Mouse (Mus musculus) regulatory T cell (primary cell): ENCODE measurements around the gene Trrap.

Experiments
- in situ Hi-C: fragments of 300-600 bp; cut with MboI, MseI; formaldehyde crosslinking; loops from one replicate; pipeline ENCODE4 v1.15.1; 2025; ENCODE audit warnings: high pct_unique_total_duplicates

The Trrap gene

DNA sequence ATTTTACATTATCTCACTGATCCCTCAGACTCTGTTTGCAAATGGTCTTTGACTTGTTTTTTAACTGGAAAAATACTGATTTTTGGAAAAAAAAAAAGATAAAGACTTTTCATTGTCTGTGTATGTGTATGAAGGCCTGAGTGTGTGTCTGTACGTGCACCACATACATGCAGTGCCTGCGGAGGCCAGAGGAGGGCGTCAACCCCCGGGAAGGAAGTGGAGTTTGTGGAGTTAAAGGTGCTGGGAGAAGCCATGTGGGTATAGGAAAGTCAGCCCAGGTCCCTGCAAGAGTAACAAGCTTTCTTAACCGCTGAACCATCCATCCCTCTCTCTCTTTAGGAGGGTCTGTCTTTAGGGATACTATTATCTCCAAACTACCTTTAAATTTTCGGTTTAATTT, 5.7 kb downstream of the Trrap start:
- in situ Hi-C loops: no loop called here

DNA sequence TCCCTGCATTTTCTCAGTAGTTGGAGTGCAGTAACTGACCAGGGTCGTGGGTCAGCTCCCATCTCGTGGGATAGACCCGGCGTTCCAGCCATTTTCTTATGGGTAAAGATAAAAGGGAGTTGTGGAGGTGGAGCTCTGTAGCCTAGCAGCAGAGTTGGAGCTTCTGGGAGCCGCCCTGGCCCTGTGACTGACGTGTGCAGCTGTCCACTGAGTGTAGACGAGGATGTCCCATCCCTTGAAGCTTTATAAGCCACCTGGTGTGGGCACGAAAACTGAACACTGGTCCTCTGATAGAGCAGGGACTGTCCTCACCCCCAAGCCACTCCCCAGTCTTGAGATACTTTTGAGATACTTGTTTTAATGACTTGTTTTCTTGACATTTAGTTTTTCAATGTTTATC, 13.1 kb downstream of the Trrap start:
- in situ Hi-C loops: loop anchor here (10.0 kb wide), 1 partner anchor 314 kb away; no protein-coding TSS in a partner anchor

DNA sequence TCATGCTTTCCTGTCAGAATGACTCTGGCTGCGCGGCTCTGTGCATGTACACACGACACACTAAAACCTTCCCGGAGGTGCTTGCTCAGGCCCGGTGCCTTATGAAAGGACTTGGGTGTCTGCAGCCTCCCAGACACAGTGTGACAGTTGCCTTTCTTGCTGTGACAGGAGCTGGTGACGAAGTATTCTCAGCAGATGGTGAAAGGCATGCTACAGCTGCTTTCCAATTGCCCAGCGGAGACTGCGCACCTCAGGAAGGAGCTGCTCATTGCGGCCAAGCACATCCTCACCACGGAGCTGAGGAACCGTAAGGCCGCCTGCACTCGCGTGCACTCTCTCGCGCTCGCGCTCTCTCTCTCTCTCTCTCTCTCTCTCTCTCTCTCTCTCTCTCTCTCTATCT, 18.9 kb downstream of the Trrap start:
- in situ Hi-C loops: loop anchor here (10.0 kb wide), 1 partner anchor 308 kb away; no protein-coding TSS in a partner anchor

DNA sequence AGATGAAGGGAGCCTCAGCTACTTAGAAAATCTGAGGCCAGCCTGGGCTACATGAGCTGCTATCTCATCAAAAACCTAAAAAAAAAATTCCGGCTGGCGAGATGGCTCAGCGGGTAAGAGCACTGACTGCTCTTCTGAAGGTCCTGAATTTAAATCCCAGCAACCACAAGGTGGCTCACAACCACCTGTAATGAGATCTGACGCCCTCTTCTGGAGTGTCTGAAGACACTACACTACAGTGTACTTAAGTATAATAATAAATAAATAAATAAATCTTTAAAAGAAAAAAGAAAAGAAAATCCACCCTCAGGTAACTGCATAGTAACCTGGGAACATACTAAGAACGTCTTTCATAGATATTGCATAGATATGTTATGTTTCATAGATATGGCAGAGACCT, 25.8 kb downstream of the Trrap start:
- in situ Hi-C loops: no loop called here

DNA sequence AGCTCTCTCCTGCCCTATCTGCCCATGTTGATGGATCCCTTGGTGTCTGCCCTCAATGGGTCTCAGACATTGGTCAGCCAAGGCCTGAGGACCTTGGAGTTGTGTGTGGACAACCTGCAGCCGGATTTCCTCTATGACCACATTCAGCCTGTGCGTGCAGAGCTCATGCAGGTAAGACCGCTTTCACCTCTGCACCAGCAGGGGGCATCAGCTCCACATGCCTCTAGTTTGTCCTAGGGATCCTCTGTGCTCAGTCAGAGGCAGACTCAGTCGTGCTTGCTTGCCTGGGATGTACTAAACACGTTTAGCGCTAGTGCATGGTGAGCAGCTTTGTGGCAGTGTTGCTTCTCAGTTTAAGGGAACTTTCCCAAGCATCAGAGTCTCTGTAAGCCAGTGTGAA, 27.2 kb downstream of the Trrap start:
- in situ Hi-C loops: no loop called here

DNA sequence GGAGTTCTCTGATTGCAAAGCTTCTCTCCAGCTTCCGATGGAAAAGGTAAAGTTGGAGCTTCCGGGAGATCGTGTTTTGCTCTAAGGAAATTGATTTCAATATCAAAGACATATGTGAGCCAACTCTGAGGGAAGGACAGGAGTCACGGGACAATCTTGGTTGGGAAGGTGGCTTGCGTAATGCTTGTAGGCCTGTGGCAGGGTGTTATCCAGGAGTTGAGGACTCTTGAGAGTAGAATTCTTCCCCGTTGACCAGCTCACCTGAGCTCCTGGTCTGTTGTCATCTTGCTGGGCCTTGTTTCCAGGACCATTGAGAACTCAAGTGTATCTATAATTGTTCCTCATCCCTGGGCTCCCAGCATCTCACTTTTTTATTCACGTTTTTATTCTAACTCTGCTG, 29.6 kb downstream of the Trrap start:
- in situ Hi-C loops: no loop called here

DNA sequence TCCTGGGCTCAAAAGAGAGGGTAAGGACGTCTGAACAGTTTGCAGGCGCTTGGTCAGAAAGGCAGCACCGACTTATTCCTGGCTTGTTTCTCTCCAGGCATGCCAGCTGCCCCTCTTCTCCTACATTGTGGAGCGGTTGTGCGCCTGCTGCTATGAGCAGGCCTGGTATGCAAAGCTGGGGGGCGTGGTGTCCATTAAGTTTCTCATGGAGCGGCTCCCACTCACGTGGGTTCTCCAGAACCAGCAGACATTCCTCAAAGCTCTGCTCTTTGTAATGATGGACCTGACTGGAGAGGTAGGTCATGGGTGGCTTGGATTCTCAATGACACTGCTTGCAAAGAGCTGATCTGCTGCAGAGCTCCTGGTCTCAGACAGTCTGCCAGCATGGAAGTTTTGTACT, 35.5 kb downstream of the Trrap start:
- in situ Hi-C loops: no loop called here

DNA sequence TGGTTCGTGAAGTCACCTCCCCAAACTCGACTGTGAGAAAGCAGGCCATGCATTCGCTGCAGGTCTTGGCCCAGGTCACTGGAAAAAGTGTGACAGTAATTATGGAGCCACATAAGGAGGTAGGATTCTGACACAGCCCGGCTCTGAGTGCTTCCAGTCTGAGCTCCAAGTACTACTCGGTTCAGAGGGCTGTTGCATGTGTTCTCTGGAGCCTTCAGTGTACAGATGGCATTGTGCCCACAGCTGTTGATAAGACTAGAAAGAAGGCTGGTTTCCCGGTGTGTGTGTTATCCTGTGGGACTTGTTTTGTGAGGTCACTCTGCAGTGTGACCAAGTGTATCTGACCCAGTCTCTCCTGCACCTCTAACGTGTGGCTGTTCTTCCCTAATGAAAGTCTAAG, 36.6 kb downstream of the Trrap start:
- in situ Hi-C loops: no loop called here

DNA sequence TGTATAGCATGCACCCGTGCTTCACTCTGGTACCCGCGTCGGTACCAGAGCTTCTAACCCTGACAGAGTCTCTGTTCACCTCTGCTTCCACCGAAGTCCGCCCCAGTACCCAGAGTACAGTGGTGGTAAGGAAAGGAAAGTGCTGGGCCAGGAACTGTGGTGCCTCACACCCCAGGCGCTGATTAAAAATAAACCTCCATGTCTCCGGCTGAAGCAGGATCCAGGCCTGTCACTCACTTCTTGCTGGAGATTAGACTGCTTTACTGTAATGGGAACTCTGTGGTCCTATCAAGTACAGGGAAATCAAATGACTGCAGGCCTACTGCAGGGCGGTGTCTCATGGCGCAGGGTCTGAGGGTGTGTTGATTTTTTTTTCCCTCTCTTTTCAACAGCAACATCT, 39.4 kb downstream of the Trrap start:
- in situ Hi-C loops: no loop called here

DNA sequence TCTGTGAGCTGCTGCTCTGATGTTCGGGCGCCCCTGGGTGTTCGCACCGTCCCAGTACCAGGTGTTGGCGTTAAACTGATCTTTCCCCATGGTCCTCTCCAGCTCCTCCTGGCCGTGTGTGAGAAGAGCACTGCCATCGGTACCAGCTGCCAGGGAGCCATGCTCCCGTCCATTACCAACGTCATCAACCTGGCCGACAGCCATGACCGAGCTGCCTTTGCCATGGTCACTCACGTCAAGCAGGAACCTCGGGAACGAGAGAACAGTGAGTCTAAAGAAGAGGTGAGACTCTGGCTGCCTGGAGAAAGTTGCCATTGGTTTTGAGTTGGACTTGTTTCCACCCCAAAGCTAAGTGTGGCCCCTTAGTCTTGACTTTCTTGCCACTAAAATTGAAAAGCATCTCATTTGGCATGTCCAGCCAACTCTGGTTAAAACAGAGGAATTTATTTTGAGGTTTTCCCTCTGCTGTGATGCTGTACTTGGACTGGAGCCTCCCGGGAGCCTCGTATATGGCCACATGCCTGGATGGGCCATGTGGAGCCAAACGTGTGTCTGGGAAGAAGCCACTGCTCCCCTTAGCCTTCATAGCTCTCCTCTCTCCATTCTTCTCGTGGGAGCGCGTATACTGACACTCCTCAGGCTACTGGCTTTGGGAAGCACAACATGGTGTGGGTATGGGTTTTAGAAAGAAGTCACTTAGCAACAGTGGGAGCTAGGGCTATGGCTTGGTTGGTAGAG, 61.0 kb downstream of the Trrap start:
- in situ Hi-C loops: no loop called here

DNA sequence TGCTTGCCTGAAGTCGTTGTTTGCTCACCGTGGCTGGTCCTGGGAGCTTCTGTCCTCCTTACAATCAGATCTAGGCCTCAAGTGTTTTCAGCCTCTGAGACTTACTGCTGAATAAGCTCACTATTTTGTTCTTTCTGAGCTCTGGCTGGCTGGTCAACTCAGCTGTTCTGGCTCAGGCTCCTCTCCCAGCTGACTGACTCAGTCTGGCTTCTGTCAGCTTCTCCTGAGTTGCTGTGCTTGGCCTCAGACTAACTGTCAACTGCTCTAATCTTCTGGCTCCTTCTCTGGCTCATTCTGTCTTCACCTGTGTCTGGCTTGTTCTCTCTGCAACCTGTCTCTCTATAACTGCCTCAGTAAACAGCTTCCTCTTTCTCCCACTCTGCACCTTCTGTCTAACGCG, 62.1 kb downstream of the Trrap start:
- in situ Hi-C loops: no loop called here

DNA sequence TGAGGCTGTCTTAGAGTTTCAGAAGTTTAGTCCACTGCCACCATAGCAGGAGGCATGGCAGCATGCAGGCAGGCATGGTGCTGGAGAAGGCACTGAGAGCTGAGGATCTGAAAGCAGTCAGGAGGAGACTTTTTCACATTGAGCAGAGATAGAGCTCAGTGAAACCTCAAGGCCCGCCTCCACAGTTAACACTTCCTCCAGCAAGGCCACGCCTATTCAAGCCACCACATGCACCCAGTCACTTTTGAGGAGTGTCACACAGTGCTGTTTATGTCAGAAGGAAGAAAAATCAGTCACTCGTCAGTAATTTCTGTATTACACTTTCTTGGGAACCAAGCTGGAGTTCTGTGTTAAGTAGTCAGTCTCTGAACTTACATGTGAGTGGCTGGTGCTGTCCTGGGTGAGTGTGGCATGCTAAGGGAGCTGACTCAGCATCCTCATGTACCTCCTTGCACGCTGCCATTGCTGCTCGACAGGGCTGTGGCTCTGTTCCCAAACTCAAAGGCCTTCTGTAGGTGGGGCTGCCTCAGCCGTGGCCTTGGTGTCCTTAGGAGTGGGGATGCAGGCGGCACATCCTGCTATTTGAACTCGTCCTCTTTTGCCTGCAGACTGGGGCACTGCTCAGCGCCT, 64.4 kb downstream of the Trrap start:
- in situ Hi-C loops: no loop called here

DNA sequence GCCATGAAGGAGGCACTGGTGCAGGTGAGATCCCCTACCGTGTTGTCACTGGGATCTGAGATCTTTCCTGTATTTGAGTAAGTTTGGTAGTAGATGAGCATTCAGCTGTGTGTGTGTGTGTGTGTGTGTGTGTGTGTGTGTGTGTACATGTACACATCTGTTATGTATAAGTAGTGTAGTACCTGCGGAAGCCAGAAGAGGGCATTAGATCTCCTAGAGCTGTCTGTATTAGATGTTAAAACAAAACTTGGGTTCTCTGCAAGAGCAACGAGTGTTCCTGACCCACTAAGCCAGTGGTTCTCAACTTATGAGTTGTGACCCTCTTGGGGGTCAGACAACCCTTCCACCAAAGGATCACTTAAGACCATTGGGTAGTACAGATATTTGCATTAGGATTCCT, 68.6 kb downstream of the Trrap start:
- in situ Hi-C loops: no loop called here

DNA sequence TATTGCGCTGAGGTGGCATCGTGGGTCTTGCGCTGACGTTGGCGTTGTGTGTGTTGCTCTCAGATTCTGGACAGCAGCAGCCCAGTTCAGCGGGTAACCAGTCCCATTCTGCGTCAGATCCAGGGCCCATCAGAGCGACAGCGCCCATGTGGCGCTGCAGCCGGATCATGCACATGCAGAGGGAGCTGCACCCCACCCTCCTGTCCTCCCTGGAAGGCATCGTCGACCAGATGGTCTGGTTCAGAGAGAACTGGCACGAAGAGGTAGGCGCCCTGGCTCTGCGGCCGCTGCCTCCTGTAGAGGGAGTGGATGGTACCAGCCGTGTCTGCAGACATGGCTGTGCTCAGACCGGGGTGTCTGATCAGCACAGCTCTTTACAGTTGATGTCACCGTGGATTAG, 77.8 kb downstream of the Trrap start:
- in situ Hi-C loops: no loop called here

DNA sequence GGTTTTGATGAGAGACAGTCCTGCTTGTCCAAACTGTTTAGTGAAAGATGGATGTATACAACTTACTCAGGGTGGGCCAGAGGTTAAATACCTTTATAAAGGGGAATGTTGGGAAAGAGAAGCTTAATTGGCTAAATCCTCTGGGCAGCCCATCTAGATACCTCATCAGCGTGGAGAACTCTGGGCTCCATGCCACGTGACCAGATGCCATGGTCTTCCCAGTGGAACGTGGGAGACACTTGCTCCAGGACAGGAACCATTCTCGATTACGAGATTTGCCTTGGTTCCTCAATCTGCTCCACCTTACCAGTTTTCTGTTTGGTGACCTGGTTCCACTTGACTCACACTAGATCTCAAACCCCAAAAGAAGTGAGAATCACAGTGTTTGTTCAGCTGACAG, 81.2 kb downstream of the Trrap start:
- in situ Hi-C loops: no loop called here

DNA sequence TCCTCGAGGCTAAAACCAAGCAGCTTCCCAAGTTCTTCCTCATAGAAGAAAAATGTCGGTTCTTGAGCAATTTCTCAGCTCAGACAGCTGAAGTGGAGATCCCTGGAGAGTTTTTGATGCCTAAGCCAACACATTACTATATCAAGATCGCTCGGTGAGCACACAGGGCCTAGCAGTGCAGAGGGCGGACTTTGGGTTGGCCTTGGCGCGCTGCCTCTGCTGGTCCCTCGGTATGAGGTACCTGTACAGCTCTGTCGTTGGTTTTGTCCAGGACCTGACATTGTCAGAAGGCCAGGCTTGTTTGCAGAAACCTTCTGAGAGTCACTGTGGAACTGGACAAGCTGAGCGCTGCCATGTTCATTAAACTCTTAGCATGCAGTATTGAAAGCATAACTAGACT, 82.4 kb downstream of the Trrap start:
- in situ Hi-C loops: no loop called here

DNA sequence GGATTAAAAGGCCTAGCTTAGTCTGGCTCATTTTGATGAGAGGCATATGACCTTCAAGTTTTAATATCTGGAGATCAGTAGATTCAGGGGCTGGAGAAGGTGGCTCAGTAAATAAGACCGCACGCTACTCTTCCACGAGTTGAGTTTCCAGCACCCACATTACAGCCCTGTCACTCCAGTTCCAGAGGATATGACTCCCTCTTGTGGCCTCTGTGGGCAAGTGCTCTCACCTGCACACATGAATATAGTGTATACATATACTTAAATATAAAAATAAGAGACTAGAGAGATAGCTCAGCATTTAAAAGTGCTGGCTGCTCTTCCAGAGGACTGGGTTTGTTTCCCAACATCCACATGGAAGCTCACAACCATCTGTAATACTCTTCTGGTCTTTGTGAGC, 84.3 kb downstream of the Trrap start:
- in situ Hi-C loops: no loop called here

DNA sequence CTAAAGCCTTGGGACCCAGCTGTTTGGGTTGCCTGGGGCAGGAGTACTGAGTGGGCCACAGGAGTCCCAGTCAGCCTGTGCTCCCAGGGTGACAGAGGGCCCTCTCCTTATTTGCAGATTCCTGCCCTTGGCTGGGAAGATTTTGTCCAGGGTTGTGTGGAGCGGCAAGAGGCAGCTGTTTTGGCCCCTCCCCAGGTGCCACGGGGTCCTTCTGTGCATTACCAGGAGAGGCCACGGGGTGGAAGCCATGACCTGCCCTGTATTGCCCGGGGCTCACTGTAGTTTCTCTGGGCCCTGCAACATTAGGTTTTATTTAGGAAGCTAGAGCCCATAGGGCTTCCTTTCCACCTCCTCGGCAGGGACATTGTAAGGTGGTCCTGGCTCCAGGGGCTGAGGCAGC, 86.4 kb downstream of the Trrap start:
- in situ Hi-C loops: no loop called here

DNA sequence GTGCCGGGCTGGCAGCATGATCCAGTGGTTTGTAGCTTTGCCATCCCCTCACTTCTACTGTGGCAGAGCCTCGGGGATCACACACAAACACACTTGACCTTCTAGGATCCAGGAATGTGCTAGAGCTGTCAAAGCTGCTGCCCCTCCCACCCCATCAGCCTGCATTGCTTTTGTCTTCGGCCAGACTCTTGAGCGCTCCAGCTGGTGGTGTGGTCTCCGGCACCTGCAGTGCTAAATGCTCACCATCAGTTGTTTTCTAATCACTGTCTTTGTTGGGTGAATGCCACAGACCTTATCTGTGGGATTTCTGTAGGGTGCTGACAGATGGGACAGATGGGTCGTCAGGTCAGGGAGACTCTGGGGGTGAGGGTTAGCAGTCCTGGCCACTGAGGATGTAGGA, 88.4 kb downstream of the Trrap start:
- in situ Hi-C loops: no loop called here

DNA sequence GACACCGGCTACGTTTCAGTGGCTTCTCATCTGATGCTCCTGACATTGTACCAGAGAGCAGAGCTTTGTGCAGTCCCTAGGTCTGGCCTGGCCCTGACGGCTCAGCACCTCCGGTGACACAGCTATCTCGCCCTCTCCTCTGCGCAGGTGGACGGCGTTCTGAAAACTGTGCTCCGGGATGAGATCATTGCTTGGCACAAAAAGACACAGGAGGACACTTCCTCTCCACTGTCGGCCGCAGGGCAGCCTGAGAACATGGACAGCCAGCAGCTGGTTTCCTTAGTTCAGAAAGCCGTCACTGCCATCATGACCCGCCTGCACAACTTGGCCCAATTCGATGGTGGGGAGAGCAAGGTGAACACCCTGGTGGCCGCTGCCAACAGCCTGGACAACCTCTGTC, 91.0 kb downstream of the Trrap start:
- in situ Hi-C loops: no loop called here

DNA sequence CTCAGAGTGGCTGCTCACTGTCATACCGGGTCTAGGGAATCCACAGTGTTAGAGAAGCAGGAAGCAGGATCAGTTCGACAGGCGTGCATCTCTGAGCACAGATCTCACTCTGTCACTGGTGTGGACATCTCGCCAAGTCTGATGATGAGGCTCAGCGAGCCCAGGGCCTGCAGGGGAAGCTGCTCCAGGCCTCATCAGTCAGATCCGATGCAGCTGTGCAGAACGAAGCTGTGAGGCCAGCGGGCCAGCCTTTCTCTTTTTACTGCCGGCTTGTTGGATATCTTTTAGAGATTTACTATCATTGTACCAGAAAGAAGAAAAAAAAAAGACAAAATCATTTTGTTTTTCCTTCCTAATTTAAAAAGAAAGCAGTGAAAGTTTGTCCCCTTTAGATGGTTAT, 91.8 kb downstream of the Trrap start:
- in situ Hi-C loops: no loop called here

DNA sequence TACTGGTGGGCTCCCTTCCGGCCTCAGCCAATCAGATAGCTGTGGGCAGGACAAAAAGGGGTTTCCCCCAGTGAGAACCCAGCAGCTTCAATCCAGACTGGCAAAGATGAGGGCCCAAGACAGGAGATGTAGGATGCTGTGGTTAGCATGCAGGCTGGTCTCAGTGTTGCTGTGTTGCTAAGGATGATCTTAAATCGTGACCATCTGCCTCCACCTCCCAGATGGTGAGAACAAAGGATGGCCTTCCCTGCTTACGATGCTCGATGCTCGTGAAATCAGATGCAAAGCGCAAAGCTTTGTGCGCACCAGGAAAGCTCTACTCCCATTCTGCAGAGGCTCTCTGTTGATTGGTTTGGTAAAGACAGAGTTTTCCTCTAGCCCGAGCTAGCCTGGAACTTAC, 93.4 kb downstream of the Trrap start:
- in situ Hi-C loops: no loop called here

DNA sequence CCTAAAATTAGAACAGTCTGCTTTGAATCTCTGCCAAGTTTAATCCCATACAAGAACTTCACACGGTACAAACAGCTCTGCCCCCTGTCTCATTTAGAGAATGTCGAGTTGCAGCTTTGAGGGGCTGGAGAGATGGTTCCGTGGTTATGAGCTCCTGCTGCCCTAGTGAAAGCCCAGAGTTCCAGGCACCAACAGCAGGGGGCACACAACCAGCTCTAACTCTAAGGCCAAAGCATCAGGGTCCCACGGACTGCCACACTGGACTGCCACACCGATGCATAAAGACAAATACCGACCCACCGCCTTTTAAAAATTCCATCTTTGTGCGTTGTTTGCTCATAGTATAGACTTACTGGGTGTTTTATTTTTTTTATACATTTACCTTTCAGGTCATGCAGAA, 99.4 kb downstream of the Trrap start:
- in situ Hi-C loops: no loop called here

DNA sequence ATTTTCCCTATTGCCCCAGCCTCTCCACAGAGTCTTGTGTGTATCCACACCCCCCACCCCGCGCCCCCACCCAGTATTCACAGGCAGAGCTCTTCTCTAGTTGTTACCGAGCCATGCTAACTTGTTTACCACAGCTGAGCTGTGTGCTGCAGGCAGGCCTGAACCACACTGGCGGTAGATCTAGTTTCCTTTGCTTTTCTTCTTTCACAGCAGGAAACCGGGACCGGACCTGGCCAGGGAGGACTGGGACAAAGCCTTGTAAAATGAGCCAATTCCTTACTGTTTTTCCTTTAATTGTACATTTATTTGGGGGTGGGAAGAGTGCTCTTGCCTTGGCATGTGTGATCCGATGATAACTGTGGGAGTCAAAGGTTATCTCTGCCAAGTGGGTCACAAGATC, 101.9 kb downstream of the Trrap start:
- in situ Hi-C loops: no loop called here
